Mouse (Mus musculus): Measurements from ENCODE around the gene C2. TPM values are rescaled to one million over a fixed set of nuclear protein-coding genes. Genes with fewer than 3 reads are reported as not detected.
A peak's percentile ranks its signal among the peaks of the same experiment; 100 is the strongest.

Gene C2
- polyA plus RNA-seq, 1 experiment from 2014 or later, result 3.6 TPM

DNA sequence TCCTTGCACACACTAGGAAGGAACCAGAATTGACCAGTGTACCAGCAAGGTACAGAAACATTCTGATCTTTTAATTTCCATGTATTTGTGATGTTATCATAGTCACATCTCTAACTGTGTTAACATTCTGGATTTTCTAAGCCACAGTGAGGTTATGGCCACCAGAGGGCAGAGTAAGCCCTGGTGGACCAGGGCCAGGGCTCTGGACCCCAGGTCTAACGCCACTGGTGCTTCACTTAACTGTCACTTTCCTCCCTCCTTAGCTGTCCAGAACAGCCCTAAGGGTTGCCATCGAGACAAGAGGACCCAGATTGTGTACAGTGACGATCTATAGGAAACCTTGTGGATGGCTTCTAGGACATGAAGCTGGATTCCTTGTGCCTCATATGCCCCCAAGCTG, 42.2 kb downstream of the C2 start:
- peaks cover 5% of the 10 kb centered on the region for H3K4me1 ChIP-seq (ENCODE audit: control insufficient read depth, insufficient read depth, low read length)
- H3K27ac ChIP-seq (replicated peaks; ENCODE audit: low read depth, low read length), result no peak overlapping the region
- ATAC-seq (ENCODE audit: low FRiP score, low TSS enrichment) (no peak), DNase-seq (peak; percentile 78)
- peaks cover 54% of the 10 kb centered on the region for H3K36me3 ChIP-seq (ENCODE audit: control insufficient read depth, insufficient read depth, low read length)
- no peak overlapping the region for H3K4me3 ChIP-seq (replicated peaks; ENCODE audit: low read depth, low read length)
- no peaks in the 10 kb centered on the region for H3K27me3 ChIP-seq (ENCODE audit: control insufficient read depth, insufficient read depth, low read length)
- 45% methylated on average over 3 of the region's 3 CpGs for WGBS
- no peak overlapping the region for H3K9ac ChIP-seq (replicated peaks; ENCODE audit: low read length)
- no peaks in the 10 kb centered on the region for H3K9me3 ChIP-seq (ENCODE audit: control insufficient read depth, low read length)
- H3K4me2 ChIP-seq (ENCODE audit: low read length), result no peak overlapping the region

DNA sequence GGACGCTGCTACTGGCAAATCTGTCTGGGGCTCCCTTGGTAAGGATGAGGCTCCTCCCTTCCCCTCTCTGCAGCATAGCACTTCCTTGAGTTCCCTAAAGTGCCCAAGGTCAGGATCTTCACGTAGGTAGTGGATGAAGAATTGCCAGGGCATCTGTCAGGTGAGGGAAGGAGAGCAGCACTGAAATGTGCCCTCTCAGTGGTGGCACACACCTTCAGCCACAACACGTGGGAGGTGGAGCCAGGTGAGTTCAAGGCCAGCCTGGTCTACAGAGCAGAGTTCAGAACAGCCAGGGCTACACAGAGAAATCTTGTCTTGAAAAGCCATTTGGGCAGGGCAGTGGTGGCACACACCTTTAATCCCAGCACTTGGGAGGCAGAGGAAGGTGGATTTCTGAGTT, 43.3 kb downstream of the C2 start:
- Histone ChIP-seq H3K4me2 (ENCODE audit: low read length) (no peak overlapping the region), H3K27ac (replicated peaks; ENCODE audit: low read depth, low read length) (no peak overlapping the region), H3K36me3 (ENCODE audit: control insufficient read depth, insufficient read depth, low read length) (peaks cover 54% of the 10 kb centered on the region), H3K27me3 (ENCODE audit: control insufficient read depth, insufficient read depth, low read length) (no peaks in the 10 kb centered on the region), H3K4me3 (replicated peaks; ENCODE audit: low read depth, low read length) (no peak overlapping the region), H3K4me1 (ENCODE audit: control insufficient read depth, insufficient read depth, low read length) (peaks cover 7% of the 10 kb centered on the region), H3K9me3 (ENCODE audit: control insufficient read depth, low read length) (no peaks in the 10 kb centered on the region), H3K9ac (replicated peaks; ENCODE audit: low read length) (no peak overlapping the region)
- no peak for ATAC-seq (ENCODE audit: low FRiP score, low TSS enrichment)
- no peak for DNase-seq
- WGBS, result 85% methylated on average over 3 of the region's 3 CpGs

DNA sequence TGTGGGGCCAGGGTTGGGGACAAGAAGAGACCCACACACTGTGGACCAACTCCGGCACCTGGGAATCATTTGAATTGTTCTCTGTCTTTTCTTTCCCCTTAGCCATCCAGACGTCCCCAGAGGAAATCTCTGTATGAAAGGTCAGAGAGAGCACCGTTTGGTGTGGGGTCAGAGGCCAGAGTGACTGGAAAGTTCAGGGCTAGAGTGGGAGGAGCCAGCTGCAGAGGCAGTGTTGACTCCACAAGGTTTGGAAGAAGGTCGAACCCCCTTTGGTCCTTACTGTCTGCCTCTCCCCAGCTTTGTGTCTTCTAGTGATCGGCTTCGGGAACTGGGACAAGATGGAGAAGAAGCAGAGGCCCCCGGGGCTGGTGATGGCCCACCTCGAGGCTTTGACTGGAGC, 44.6 kb downstream of the C2 start:
- Histone ChIP-seq H3K4me2 (ENCODE audit: low read length) (no peak overlapping the region), H3K27me3 (ENCODE audit: control insufficient read depth, insufficient read depth, low read length) (no peaks in the 10 kb centered on the region), H3K27ac (replicated peaks; ENCODE audit: low read depth, low read length) (no peak overlapping the region), H3K36me3 (ENCODE audit: control insufficient read depth, insufficient read depth, low read length) (peaks cover 54% of the 10 kb centered on the region), H3K9ac (replicated peaks; ENCODE audit: low read length) (no peak overlapping the region), H3K4me1 (ENCODE audit: control insufficient read depth, insufficient read depth, low read length) (peaks cover 13% of the 10 kb centered on the region), H3K9me3 (ENCODE audit: control insufficient read depth, low read length) (no peaks in the 10 kb centered on the region), H3K4me3 (replicated peaks; ENCODE audit: low read depth, low read length) (no peak overlapping the region)
- 84% methylated on average over 8 of the region's 8 CpGs for WGBS
- ATAC-seq (ENCODE audit: low FRiP score, low TSS enrichment) (no peak), DNase-seq (no peak)

DNA sequence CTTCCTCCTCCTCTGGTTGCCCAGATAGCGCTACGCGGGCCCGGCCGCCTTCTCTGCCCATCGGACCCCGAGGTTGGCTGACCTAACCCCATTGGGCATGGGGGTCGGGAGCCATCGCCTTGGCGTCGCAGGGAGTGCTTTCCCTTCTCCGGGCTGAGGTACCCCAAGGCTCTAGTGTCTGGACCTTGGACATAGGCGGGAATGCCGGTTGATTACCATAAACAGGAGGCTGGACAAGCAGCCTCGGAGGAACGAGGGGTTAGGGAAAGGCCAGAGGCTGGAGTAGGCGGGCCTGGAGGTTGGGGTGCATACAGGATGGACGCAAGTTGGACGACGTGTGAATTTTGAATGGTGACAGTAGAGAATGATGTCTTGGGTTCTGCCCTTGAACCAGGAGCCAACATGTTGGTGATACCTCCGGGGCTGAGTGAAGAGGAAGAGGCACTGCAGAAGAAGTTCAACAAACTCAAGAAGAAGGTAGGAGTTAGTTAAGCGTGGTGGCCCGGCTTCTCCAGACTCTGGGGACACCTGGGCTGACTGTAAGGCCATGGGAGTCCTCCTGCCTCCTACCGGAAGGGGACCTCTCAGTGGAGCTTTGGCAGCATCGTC, 47.4 kb downstream of the C2 start:
- Histone ChIP-seq H3K9me3 (ENCODE audit: control insufficient read depth, low read length) (no peaks in the 10 kb centered on the region), H3K36me3 (ENCODE audit: control insufficient read depth, insufficient read depth, low read length) (peaks cover 56% of the 10 kb centered on the region)

DNA sequence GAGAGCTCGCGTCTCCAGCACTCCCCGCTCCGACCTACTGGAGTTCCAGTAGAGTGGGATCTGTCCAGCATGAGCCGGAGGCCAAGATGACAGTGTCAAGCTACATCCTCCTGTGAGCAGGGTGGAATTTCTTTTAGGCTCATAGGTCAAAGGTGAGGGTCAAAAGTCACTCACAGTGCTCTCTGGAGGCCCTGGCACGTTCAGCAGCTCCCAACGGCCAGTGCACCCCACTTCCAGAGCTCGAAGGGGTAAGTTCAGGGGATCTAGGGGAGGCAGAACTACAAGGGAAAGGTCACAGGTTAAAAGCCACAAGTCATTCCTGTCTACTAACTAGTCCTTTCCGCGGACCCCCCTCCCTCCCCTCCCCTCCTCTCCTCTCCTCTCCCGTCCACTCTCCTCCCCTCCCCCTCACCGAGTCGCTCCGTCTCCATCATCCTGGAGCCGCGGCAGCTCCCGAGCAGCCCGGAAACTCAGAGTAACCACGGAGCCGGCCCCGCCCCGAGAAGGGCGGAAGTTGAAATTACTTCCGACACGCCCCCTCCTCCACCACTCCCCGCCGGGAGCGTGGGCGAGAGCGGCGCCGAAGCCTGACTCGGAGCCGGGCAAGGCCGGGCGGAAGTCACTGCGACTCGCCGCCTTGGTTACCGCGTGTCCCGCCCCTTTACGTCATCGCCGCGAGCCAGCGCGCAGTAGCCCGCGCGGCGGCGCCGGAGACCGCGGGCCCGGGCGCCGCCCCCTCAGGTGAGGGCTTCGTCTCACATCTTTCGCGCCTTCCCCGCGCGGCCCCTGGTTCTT, 48.1 kb downstream of the C2 start, which contains the start of the genes Skiv2l and Nelfe:
Gene Skiv2l, minus strand, starts transcription at position 489 of the 795 bp plus-strand sequence.
Gene Nelfe, plus strand, starts transcription at position 670 of the 795 bp plus-strand sequence.
- peaks cover 57% of the 10 kb centered on the region for H3K36me3 ChIP-seq (ENCODE audit: control insufficient read depth, insufficient read depth, low read length)
- no peaks in the 10 kb centered on the region for H3K27me3 ChIP-seq (ENCODE audit: control insufficient read depth, insufficient read depth, low read length)
- ATAC-seq (ENCODE audit: low FRiP score, low TSS enrichment), result peak; percentile 96
- H3K9ac ChIP-seq (replicated peaks; ENCODE audit: low read length), result peak within 1 kb of the TSS; percentile 88
- peak; percentile 99 for DNase-seq
- H3K9me3 ChIP-seq (ENCODE audit: control insufficient read depth, low read length), result no peaks in the 10 kb centered on the region
- H3K4me3 ChIP-seq (replicated peaks; ENCODE audit: low read depth, low read length), result peak within 1 kb of the TSS; percentile 93
- peak within 1 kb of the TSS; percentile 95 for H3K4me2 ChIP-seq (ENCODE audit: low read length)
- H3K27ac ChIP-seq (replicated peaks; ENCODE audit: low read depth, low read length), result peak within 1 kb of the TSS; percentile 55; the same call in 1 of the 2 replicates
- H3K4me1 ChIP-seq (ENCODE audit: control insufficient read depth, insufficient read depth, low read length), result peaks cover 13% of the 10 kb centered on the region
- under 1% methylated on average over 65 of the region's 65 CpGs for WGBS

More for the DNA sequence above, 47.4 kb downstream of the C2 start:
- DNase-seq (peak; percentile 8), ATAC-seq (ENCODE audit: low FRiP score, low TSS enrichment) (no peak; the same call in 1 of the 2 replicates)
- Histone ChIP-seq H3K27ac (replicated peaks; ENCODE audit: low read depth, low read length) (peak overlapping the region; percentile 27; the same call in 1 of the 2 replicates), H3K27me3 (ENCODE audit: control insufficient read depth, insufficient read depth, low read length) (no peaks in the 10 kb centered on the region), H3K4me2 (ENCODE audit: low read length) (peak overlapping the region; percentile 95), H3K4me1 (ENCODE audit: control insufficient read depth, insufficient read depth, low read length) (peaks cover 13% of the 10 kb centered on the region), H3K9ac (replicated peaks; ENCODE audit: low read length) (peak overlapping the region; percentile 88), H3K4me3 (replicated peaks; ENCODE audit: low read depth, low read length) (peak overlapping the region; percentile 93)
- WGBS, result 2% methylated on average over 25 of the region's 25 CpGs

DNA sequence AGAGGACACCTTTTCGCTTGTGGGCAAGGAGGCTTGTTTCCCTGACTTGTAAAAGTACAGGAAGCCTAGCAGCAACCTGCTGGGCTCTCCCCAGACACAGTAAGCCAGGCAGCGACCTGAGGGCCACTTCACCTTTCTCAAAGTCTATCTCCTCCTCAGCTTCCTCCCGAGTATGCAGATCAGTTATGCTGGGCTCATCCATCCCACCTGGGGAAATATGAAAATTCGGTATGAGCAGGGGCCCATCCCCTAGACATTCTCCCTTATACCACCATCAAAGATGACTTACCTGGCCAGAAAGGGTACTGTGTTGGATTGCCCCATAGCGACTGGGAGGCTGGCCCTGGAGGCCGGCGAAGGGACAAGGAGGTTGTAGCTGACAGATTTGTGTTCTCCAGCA, 50.5 kb downstream of the C2 start:
- Histone ChIP-seq H3K4me2 (ENCODE audit: low read length) (no peak overlapping the region), H3K9me3 (ENCODE audit: control insufficient read depth, low read length) (no peaks in the 10 kb centered on the region), H3K4me3 (replicated peaks; ENCODE audit: low read depth, low read length) (no peak overlapping the region), H3K4me1 (ENCODE audit: control insufficient read depth, insufficient read depth, low read length) (peaks cover 13% of the 10 kb centered on the region), H3K36me3 (ENCODE audit: control insufficient read depth, insufficient read depth, low read length) (peaks cover 57% of the 10 kb centered on the region), H3K27me3 (ENCODE audit: control insufficient read depth, insufficient read depth, low read length) (no peaks in the 10 kb centered on the region), H3K27ac (replicated peaks; ENCODE audit: low read depth, low read length) (no peak overlapping the region), H3K9ac (replicated peaks; ENCODE audit: low read length) (no peak overlapping the region)
- WGBS, result 93% methylated on average over 7 of the region's 7 CpGs
- ATAC-seq (ENCODE audit: low FRiP score, low TSS enrichment) (no peak), DNase-seq (no peak)

DNA sequence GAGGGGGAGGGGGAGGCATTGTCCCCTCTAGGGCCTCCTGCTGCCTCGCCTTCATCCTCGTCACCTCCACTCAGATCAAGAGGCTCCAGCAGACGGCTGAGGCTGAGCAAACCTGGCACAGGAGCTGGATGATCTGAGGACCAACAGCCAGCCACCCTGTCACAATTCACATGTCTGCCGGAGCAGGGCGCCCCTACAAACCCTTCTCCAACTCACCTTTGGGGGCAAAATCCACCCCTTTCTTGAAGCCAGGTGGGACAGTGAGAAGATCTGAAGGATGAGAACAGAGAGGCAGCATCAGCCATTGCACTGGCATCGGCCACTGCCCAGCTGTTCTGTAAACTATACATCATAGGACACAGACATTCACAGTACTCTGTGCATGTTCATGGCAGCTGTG, 50.9 kb downstream of the C2 start:
- Histone ChIP-seq H3K4me1 (ENCODE audit: control insufficient read depth, insufficient read depth, low read length) (peaks cover 13% of the 10 kb centered on the region), H3K27me3 (ENCODE audit: control insufficient read depth, insufficient read depth, low read length) (no peaks in the 10 kb centered on the region), H3K4me2 (ENCODE audit: low read length) (no peak overlapping the region), H3K36me3 (ENCODE audit: control insufficient read depth, insufficient read depth, low read length) (peaks cover 57% of the 10 kb centered on the region), H3K9me3 (ENCODE audit: control insufficient read depth, low read length) (no peaks in the 10 kb centered on the region), H3K4me3 (replicated peaks; ENCODE audit: low read depth, low read length) (no peak overlapping the region), H3K27ac (replicated peaks; ENCODE audit: low read depth, low read length) (no peak overlapping the region), H3K9ac (replicated peaks; ENCODE audit: low read length) (no peak overlapping the region)
- DNase-seq, result no peak
- WGBS, result 80% methylated on average over 6 of the region's 6 CpGs
- ATAC-seq (ENCODE audit: low FRiP score, low TSS enrichment), result no peak

DNA sequence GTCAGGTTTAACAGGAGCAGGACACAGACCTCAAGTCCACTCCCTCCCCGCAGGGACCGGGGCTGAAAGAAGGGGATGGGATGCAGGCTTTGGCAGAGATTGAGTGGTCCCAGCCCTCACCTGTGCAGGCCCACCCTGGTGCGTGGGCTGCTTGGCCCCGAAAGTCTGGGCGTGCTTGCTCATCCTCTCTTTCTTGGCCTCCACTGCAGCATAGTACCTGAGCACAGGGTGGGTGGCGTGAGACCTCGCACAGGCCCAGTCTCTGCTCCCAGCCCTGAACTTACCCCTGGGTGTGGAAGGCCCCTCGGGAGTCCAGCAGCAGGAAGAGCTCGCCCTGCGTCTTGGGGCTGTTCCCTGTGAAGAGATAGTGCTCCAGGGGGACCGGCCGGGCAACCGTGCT, 53.2 kb downstream of the C2 start:
- no peaks in the 10 kb centered on the region for H3K9me3 ChIP-seq (ENCODE audit: control insufficient read depth, low read length)
- H3K4me3 ChIP-seq (replicated peaks; ENCODE audit: low read depth, low read length), result no peak overlapping the region
- H3K27me3 ChIP-seq (ENCODE audit: control insufficient read depth, insufficient read depth, low read length), result no peaks in the 10 kb centered on the region
- ATAC-seq (ENCODE audit: low FRiP score, low TSS enrichment) (no peak), DNase-seq (no peak)
- H3K36me3 ChIP-seq (ENCODE audit: control insufficient read depth, insufficient read depth, low read length), result peaks cover 79% of the 10 kb centered on the region
- no peak overlapping the region for H3K9ac ChIP-seq (replicated peaks; ENCODE audit: low read length)
- H3K27ac ChIP-seq (replicated peaks; ENCODE audit: low read depth, low read length), result no peak overlapping the region
- no peak overlapping the region for H3K4me2 ChIP-seq (ENCODE audit: low read length)
- H3K4me1 ChIP-seq (ENCODE audit: control insufficient read depth, insufficient read depth, low read length), result peaks cover 7% of the 10 kb centered on the region
- WGBS, result 96% methylated on average over 13 of the region's 13 CpGs

All from midbrain, embryonic 14.5 days (tissue).